Mouse (Mus musculus) CD4-positive, CD25-positive, alpha-beta regulatory T cell, adult 4 months (primary cell): ENCODE measurements around the gene 4930404N11Rik. TPM values are rescaled to one million over a fixed set of nuclear protein-coding genes. Genes with fewer than 3 reads are reported as not detected.
A peak's percentile ranks its signal among the peaks of the same experiment; 100 is the strongest.

ENCODE experiments used
- ATAC-seq: one replicate; pipeline ENCODE4 v1.8.0; 2017
- polyA plus RNA-seq, 2 experiments: library from polyadenylated mRNA; unstranded; fragments of 100-300 nt; shearing (Covaris generic); gene quantifications; one replicate each; pipeline ENCODE4 v1.2.1; 2017

Gene 4930404N11Rik
- polyA plus RNA-seq, 2 experiments from 2014 or later: 0.34 to 2.0 TPM

DNA sequence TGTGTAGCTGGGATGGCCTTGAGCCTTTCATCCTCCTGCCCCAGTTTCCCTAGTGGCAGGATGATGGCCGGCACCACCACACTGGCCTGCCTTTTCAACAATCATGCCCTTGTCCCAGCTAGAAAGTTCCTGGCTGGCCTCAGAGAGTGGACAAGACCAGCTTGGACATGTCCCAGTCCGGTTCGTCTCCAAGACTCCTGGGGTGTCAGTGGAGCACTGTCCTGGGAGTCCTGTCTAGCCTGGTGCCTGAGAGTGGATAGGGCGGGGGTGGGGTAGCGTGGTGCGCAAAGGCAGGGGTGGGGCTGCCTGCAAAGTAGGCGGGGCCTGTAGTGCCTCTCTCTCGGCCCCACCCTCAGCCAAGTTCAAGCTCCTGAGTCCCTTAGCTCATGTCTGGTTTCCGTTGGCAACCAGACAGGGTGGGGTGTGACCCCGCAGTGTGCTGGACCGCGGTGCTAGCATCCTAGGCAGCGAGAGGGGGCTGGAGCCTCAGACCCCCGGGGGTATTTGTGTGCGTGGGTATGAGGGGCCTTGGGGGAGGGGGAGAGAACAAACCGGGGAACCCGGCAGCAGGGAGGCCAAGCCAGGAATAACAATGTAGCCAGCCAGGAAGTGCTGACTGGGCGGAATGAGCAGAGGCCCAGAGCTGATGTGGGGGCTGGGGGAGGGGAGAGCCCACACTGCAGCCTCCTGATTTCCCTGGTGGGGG is 36.1 kb upstream of the 4930404N11Rik start:
- peak; percentile 54 for ATAC-seq

DNA sequence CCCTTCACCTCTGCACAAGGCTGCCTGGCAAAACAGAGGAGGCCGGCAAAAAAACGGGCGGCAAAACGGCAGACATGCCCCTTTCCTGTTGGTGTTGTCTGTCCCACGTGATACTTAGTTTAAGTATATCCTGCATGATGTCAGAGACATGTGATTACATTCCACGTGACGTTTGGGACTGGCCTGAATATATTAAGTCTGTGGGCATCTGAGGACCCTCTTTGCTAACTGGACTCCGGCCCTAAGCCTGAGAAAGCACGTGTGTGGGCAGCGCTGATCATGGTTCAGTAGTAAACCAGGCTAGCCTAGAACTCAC is 35.5 kb upstream of the 4930404N11Rik start:
- no peak for ATAC-seq

DNA sequence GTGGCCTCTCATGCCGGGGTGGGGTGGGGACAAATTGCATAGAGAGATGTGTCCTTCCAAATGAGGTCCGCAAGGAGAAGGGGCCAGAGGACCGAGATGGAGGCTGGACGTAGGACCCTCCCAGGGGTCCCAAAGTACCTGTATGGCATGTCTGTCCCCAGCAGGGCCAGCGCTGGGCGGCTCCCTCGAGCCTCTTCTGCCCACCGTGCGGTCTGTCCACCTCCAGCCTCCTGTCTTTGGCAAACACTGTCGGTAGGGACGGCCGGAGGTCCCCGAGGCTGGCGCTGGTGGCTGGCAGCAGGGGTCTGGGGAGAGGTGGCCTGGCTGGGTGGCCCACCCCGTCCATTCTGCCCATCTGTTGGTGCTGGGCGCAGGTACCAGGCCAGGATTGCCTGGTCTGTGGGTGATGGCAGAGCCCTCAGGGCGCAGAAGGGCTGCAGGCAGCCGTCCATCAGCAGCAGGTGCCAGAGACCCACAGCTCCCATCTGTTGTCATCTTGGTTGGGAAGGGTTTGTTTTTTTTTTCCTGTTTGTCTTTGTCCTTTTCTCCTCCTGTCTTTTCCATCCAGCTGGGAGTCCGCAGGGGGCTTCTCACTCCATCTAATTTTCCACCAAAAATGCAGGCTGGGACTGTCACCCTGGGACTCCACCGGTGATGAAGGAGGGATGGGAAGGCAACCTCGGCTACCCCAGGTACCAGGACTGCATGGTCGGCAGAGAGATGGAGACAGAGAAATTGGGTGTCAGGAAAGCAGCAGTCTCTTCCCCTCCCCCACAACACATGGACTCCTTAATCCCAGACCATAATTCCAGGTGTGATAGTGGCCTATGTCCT is 35.0 kb upstream of the 4930404N11Rik start:
- no peak for ATAC-seq

DNA sequence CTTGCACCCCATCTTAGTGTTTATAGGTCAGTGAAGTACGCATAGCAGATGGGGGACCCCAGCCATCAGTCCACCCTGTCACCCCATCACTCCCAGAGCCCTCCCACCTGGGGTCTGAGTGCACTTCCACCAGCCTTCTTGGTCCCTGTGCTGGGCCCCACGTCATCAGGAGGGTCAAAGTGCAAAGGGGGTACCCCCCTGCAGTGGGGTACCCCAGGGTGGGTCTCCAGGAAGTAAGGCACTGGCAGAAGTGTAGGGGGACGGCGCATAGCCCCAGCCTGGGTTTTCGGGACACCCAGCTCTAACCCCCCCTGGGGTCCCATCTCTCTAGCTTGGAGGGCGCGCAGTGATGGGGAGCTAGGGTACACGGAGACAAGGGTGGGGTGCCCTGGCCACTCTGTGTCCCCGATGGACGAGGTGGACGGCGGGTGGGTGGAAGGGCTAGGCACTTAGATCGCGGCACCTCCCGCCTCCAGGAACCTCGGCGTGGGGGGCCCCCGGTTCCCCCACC is 34.2 kb upstream of the 4930404N11Rik start:
- ATAC-seq: no peak

GRCm38 (mm10) chr10:81399296-81399695 is 33.7 kb upstream of the 4930404N11Rik start:
- ATAC-seq: no peak

GRCm38 (mm10) chr10:81396749-81397148 is 31.1 kb upstream of the 4930404N11Rik start:
- no peak for ATAC-seq

DNA sequence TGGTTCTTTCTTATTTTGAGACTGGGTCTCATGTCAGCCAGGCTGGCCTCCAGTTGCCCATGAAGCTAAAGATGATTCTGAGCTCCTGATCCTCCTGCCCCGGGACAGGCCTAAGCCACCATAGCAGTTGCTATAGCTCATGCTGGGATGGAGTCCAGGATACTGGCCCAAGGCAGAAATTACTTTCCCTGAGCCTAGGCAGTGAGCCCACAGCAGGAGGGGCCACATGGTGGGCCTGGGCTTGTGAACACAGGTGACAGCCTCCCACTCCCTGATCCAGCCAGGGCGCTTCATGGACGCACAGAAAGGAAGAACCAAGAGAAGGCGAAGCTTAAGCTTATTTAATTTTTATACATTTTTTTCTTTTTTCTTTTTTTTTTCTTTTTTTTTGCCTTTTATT is 30.2 kb upstream of the 4930404N11Rik start:
- ATAC-seq: no peak

DNA sequence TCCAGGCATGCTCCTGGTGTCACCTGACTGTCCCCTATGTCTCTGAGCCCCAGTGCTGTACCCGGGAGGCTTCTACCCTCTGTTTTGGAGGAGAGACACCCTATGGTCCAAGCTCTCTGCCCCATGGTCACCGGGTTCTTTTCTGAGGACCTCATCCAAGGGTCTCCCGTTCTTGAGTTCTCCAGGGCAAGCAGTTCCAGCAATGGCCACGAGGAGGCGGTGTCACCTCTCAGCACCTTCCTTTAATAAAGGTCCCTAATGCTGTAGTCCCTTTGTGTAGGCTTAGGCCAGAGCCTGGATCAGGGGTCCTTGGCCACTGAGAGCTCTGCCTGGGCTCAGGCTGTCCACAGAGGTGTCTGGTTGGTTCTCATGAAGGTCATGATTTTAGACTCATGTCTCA is 29.5 kb upstream of the 4930404N11Rik start:
- ATAC-seq: peak; percentile 79

DNA sequence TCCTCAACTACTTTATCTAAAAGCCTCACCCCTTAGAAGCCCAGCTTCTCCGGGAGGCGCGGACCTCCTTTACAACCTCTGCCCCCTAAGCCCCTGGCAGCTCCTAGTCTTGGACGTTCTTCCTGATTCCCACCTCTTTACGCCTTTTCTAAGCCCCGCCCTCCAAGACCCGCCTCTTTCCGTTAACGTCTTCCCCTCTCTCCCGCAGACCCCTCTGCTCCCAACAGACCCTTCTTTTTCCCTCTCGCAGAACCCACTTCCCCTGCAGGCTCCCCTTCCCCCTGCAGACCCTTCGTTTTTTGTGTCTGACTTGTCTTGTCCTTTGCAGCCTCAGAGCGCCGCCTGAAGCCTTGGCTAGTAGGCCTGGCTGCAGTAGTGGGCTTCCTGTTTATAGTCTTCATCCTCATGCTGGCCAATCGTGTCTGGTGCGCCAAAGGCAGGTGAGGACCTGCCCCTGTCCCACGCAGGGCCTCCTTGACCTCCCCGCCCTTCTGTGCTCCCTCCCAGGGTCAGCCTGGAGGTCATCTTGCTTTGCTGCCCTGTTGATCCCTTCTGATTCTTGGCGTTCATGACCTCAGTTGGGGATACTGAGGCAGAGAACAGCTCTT is 27.9 kb upstream of the 4930404N11Rik start:
- no peak for ATAC-seq

DNA sequence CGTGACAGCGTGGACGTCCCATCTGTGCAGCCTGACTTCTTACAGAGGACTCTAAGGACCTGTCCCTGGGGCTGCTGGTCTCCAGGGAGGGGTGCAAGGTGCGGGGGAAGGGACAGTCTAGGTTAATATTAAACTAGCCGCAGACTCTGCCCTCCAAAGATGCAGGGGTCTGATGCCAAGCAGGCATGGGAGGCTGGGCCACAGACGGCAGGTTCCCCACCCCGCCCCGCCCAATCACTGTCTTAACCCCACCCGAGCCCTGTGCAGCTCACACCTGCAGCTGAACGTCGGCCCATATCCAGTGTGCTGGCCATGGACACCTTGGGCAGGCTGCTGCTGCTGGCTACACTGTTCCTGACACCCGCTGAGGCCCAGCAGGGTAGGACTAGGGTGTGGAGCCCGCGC is 27.2 kb upstream of the 4930404N11Rik start, which contains the start of gene Smim24:
Smim24 (plus strand) TSS at position 271 of the 405 bp plus-strand sequence.
- no peak for ATAC-seq

DNA sequence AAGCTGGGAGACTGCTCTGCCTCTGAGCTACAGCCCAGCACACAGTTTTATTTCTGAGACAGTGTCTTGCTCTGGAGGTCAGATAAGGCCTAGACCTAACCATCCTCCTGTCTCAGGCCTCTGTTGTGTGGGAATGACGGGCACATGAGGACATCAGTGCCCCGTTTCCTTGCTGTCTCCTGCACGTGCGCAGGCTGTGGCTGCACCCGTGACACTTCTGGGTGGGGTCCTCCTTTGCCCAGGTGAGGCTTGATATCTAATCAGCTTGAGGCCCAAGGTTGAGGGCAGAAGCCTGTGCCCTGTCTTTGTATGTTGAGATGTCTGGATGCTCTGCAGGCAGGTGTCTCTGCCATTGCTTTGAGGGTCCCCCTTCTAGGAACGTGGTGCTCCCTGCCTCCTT is 26.7 kb upstream of the 4930404N11Rik start:
- no peak for ATAC-seq

DNA sequence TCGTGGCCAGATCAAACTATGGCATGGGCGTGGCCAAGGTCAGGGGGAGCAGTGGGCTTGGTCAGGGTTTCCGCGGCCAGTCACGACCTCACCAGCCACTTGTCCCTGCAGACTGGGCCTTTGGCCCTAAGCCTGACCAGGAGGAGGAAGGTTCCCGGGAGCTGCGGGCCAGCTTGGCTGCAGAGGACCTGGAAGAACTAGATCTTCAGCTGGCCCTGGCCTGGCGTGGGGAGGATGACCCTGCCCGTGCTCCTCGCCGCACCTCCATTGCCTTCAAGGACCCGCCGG is 25.0 kb upstream of the 4930404N11Rik start:
- ATAC-seq: no peak

DNA sequence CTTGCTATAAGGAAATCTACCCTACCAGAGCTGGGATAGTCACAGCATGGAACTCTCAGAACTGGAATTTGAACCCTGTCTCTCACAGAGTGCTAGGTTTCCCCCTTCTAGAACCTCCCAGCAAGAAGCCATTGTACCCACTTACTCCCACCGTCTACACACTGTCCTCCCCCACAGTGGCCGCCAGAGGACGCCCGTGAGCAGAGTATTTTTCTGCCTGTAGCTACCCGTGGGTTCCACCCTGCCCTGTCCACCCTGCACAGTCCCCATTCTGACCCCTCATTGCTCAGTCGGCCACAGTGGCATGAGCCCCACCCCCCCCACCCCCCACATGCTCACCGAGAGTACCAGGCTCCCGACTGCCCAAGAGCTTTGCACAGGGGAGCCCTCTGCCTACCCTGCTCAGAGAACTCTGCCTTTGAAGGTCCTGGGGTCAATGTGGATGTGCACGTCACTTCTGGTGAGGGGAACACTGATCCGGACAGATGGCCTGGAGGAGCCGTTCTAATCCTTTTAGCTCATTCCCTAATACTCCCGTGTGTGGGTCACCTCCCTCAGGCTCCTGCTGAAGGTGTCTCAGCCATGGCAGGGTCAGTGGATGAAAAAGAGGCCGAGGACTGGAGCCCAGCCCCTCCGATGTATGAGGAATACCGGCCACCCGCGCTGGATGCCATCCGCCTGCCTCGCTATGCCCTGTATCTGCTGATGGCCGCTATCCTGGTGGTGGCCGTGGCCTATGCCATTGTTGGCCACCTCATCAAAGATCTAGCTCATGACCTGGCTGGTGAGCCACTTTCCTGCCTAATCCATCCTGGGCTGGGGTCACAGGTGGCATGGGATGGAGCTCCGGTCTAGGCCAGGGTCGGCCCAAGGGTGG is 24.4 kb upstream of the 4930404N11Rik start:
- ATAC-seq: peak; percentile 71

DNA sequence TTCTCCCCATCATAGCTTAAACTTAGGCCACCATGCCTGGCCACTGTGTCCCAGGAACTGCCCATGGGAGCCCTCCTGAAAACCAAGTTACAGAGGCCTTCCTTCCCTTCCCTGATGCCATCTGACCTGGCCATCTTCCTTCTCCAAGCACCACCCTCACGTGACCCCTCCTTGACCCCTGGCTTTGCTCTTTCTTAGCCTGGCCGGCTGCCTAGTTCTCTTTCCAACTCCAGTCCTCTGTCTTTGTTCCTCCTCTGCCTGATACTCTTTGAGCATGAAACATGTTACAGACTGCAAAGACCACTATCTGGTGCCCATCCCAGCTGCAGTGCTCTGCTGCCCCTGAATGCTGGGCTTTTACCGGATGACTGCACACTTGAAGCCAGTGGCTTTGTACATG is 23.8 kb upstream of the 4930404N11Rik start:
- ATAC-seq: no peak

DNA sequence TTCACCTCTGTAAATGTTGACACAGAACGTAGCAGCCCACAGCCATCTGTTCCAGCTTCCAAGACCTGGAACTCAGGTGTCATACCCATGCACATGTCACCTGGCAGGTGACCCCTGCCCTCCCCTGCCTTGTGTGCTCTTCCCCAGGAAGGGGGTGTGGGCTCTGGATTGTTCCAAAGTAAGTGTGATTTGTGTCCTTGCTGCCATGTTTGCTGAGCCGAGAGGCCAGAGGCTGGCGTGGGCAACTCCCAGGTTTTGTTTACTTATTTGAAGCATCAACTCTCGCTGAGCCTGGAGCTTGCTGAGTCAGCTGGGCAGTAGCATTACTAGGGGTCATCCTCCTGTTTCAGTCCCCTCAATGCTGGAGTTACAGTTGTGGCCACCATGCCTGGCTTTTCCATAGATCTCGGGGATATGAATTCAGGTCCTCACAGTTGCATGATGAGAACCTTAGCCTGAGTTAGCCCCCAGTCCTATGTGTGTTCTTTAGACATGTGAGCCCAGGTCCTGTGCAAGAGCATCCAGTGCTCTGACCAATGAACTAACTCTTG is 23.0 kb upstream of the 4930404N11Rik start, which contains the start of gene Gm48552:
Gm48552 (plus strand) TSS at position 501 of the 551 bp plus-strand sequence.
- no peak for ATAC-seq

DNA sequence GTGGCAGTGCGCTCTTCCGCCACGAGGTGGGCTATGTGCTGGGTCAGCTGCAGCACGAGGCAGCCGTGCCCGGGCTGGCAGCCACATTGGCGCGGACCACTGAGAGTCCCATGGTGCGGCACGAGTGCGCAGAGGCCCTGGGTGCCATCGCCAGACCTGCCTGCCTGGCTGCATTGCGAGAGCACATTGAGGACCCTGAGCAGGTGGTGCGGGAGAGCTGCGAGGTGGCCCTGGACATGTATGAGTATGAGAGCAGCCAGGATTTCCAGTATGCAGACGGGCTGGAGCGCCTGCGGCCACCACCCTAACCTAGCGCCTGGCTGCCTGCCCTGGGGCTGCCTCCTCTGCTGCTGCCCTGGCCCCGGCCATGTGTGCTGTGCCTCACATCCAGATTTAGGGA is 22.1 kb upstream of the 4930404N11Rik start:
- no peak for ATAC-seq

DNA sequence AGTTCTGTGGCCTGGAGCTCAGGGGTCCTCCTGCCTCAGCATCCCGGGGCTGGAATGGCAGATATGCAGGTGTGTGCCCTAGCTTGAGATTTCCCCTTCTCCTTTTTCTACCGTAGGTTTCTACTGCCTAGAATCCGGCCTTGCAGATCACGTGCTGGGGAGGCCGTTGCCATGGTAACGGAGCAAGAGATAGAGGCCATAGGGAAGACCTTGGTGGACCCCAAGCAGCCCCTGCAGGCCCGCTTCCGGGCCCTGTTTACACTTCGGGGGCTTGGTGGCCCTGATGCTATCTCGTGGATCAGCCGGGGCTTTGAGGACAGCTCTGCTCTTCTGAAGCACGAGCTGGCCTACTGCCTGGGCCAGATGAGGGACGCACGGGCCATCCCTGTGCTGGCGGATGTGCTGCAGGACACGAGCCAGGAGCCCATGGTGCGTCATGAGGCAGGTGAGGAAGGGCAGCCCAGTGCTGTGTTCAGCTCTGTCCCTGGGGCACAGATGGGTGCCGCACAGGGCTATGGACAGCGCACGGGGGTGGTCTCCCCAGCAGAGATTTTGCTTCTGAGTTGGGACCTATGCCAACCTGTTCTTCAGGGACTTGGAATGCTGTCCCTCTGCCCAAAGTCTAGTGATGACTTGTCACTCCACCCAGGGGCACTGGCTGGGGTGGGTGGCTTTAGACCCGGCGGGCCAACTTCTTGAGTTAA is 20.1 kb upstream of the 4930404N11Rik start:
- ATAC-seq: no peak

DNA sequence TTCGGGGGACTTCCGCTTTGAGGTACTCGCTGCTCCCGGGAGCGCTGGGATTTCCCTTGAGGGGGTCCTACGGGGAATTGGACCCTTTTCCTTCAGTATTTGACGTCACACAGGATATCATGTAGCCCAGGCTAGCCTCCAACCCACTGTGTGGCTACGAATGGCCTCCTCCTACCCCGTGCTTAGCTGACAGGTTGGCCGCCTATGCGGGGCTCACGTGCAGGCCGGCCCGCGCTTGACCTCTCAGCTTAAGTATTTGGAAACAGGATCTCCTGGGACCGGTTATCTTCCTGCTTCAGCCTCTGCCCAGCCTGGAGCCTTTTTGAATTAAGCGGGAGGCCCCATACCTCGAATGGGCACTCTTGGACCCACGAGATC is 19.0 kb upstream of the 4930404N11Rik start:
- peak; percentile 24 for ATAC-seq

- peak; percentile 94 for ATAC-seq
These were observed 18.4 kb upstream of the 4930404N11Rik start, which contains the start of the genes Dohh and Gm48551 for GRCm38 (mm10) chr10:81383802-81384604. Gene Dohh (plus strand): TSS chr10:81384428. Gene Gm48551 (plus strand): TSS chr10:81384466.

DNA sequence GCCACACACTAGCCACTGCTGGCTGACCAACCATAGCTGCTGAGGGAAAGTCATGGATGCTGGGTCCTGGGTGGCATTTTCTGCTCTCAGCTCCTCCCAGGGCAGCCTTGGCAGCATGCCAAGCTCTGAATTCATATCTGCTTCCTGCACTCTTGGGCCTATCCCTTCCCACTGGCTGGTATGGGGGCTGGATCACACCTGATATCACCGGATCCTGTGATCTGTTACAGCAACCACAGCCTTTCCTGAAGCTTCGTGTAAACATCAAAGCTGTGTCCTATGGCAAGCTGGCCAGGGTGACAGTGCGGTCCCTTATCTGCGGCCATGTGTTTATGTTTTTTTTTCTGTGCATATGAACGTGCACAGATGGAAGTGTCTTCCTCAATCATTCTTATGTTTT is 16.4 kb upstream of the 4930404N11Rik start:
- no peak for ATAC-seq
